Mouse (Mus musculus) thymus, adult 2 months (tissue): ENCODE results near the gene Traf2.

Experiments used
- CTCF ChIP-seq: fragments of 200-500 bp; IDR thresholded peaks from 2 replicates; pipeline ENCODE4 v1.5.1; 2012; ENCODE audit warnings: mild to moderate bottlenecking, control low read depth, low read length, moderate library complexity, borderline replicate concordance; ENCODE audit not compliant: control insufficient read depth, poor library complexity, insufficient read depth; ENCODE audit errors: extremely low read depth
- POLR2A ChIP-seq: fragments of 200-500 bp; IDR thresholded peaks from 2 replicates; pipeline ENCODE4 v1.6.1; 2012; ENCODE audit warnings: mild to moderate bottlenecking, low read length, control low read depth, moderate library complexity; ENCODE audit not compliant: control insufficient read depth, poor library complexity, insufficient read depth; ENCODE audit errors: extremely low read depth

DNA sequence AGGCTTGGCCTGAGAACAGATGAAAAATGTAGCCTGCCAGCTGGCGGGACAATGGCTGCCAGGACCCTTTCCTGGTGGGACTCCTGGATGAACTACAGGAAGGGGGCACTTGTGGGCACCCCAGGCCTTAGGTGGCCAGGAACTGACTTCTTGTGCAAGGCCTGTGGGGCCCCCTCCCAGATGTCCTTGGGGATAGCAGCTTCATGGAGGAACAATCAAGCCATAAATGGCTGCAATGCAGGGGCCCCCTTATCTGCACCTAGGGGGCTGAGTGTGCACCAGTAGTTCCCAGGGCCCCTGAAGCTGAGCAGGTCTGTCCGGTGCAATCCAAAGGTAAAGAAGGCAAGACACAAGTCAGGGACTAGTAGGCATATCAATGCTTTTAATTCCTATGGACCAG, 26.3 kb upstream of the Traf2 start:
- no peak for TF ChIP-seq POLR2A
- no peak for TF ChIP-seq CTCF
